Mouse (Mus musculus): ENCODE measurements around the gene Tspo.

DNA sequence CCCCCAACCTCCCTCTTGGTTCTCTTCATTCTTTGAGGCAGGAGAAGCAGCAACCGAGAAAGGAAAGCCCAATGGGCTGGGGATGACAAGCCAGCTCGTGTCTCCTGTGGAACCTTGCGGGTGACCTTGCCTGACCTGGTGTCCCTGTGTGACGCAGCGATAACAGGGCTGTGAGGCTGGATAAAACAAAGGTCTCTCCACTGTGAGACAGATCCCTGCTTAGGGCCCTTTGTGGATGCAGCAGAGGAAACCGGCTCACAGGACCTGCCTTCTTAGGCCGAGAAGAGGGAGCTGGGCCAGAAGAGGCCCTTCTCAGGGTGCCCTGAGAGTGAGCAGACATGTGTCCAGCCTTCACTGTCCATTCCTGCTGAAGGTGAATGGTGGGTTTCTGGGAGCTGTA is 40.2 kb upstream of the Tspo start:
- TF ChIP-seq POLR2A (IDR thresholded peaks at IDR 0.05; ENCODE audit: control insufficient read depth in 1 of 2, insufficient read depth in 1 of 2, low read depth in 1 of 2, low read length in 2 of 2, poor library complexity in 1 of 2) (no peak), GATA1 (IDR thresholded peaks at IDR 0.05; ENCODE audit: low read depth, low read length) (no peak), ZKSCAN1 (IDR thresholded peaks at IDR 0.05; ENCODE audit: low read depth, low read length) (no peak), EP300 (IDR thresholded peaks at IDR 0.05; ENCODE audit: low read depth in 1 of 2, low read length in 2 of 2) (no peak), TCF12 (IDR thresholded peaks at IDR 0.05; ENCODE audit: low read depth, low read length) (no peak), CTCF (IDR thresholded peaks at IDR 0.05 in 2 of 3, conservative IDR thresholded peaks at IDR 0.05 in 1 of 3; ENCODE audit: control insufficient read depth in 1 of 3, insufficient read depth in 1 of 3, low read depth in 2 of 3, low read length in 3 of 3, poor library complexity in 1 of 3, severe bottlenecking in 1 of 3) (no peak), SMC3 (IDR thresholded peaks at IDR 0.05; ENCODE audit: low read depth, low read length) (no peak), ELF1 (IDR thresholded peaks at IDR 0.05; ENCODE audit: low read depth, low read length) (no peak), MAZ (IDR thresholded peaks at IDR 0.05; ENCODE audit: low read depth, low read length) (no peak), SIN3A (IDR thresholded peaks at IDR 0.05; ENCODE audit: low read length) (no peak), RCOR1 (IDR thresholded peaks at IDR 0.05; ENCODE audit: low read depth, low read length) (no peak)

Measured in MEL (cell line).